Mouse (Mus musculus): ENCODE results near the gene Isy1. TPM values are rescaled to one million over a fixed set of nuclear protein-coding genes. Genes with fewer than 3 reads are reported as not detected.
A peak's percentile ranks its signal among the peaks of the same experiment; 100 is the strongest.

Gene Isy1
- total and polyA plus RNA-seq, 2 experiments from 2014 or later = 22.5 to 25.9 TPM

- Histone ChIP-seq H3K4me2 (ENCODE audit: low read depth, low read length, poor library complexity, severe bottlenecking) (peak overlapping the region; percentile 91), H3K4me3 (ENCODE audit: low read depth, low read length) (peak overlapping the region; percentile 75), H3K36me3 (ENCODE audit: insufficient read depth, low read length) (peaks cover 6% of the 10 kb centered on the region; the same call in 1 of the 2 replicates), H3K9ac (replicated peaks; ENCODE audit: low read length, poor library complexity, severe bottlenecking) (no peak overlapping the region; the same call in 1 of the 2 replicates), H3K27me3 (ENCODE audit: insufficient read depth, low read length) (no peaks in the 10 kb centered on the region), H3K9me3 (ENCODE audit: low read length) (no peaks in the 10 kb centered on the region), H3K27ac (ENCODE audit: low read depth, low read length) (no peak overlapping the region), H3K4me1 (ENCODE audit: insufficient read depth, low read length) (peaks cover 5% of the 10 kb centered on the region; the same call in 1 of the 2 replicates)
- ATAC-seq (ENCODE audit: low FRiP score) (no peak), DNase-seq (ENCODE audit: low spot score) (no peak)
- 33% methylated on average over 6 of the region's 6 CpGs for WGBS
- no peak for TF ChIP-seq CTCF (IDR thresholded peaks at IDR 0.05)
Measured at GRCm38 (mm10) chr6:87810311-87810710, 28.3 kb downstream of the Isy1 start.

GRCm38 (mm10) chr6:87809651-87810161 lies 28.9 kb downstream of the Isy1 start:
- TF ChIP-seq CTCF (IDR thresholded peaks at IDR 0.05) = no peak
- no peak overlapping the region for H3K4me3 ChIP-seq (ENCODE audit: low read depth, low read length)
- ATAC-seq (ENCODE audit: low FRiP score) (no peak), DNase-seq (ENCODE audit: low spot score) (no peak)
- no peaks in the 10 kb centered on the region for H3K9me3 ChIP-seq (ENCODE audit: low read length)
- WGBS = 87% methylated on average over 6 of the region's 6 CpGs
- peaks cover 5% of the 10 kb centered on the region; the same call in 1 of the 2 replicates for H3K4me1 ChIP-seq (ENCODE audit: insufficient read depth, low read length)
- no peak overlapping the region for H3K9ac ChIP-seq (replicated peaks; ENCODE audit: low read length, poor library complexity, severe bottlenecking)
- peaks cover 6% of the 10 kb centered on the region; the same call in 1 of the 2 replicates for H3K36me3 ChIP-seq (ENCODE audit: insufficient read depth, low read length)
- H3K4me2 ChIP-seq (ENCODE audit: low read depth, low read length, poor library complexity, severe bottlenecking) = peak overlapping the region; percentile 20; the same call in 1 of the 2 replicates
- H3K27me3 ChIP-seq (ENCODE audit: insufficient read depth, low read length) = no peaks in the 10 kb centered on the region
- H3K27ac ChIP-seq (ENCODE audit: low read depth, low read length) = no peak overlapping the region

- TF ChIP-seq CTCF (IDR thresholded peaks at IDR 0.05) = no peak
- DNase-seq (ENCODE audit: low spot score) (no peak), ATAC-seq (ENCODE audit: low FRiP score) (no peak)
- Histone ChIP-seq H3K4me2 (ENCODE audit: low read depth, low read length, poor library complexity, severe bottlenecking) (no peak overlapping the region), H3K36me3 (ENCODE audit: insufficient read depth, low read length) (peaks cover 6% of the 10 kb centered on the region; the same call in 1 of the 2 replicates), H3K27ac (ENCODE audit: low read depth, low read length) (no peak overlapping the region), H3K4me3 (ENCODE audit: low read depth, low read length) (no peak overlapping the region), H3K27me3 (ENCODE audit: insufficient read depth, low read length) (no peaks in the 10 kb centered on the region), H3K9me3 (ENCODE audit: low read length) (no peaks in the 10 kb centered on the region), H3K4me1 (ENCODE audit: insufficient read depth, low read length) (peaks cover 5% of the 10 kb centered on the region; the same call in 1 of the 2 replicates), H3K9ac (replicated peaks; ENCODE audit: low read length, poor library complexity, severe bottlenecking) (no peak overlapping the region)
- 94% methylated on average over 2 of the region's 2 CpGs for WGBS
Measured at GRCm38 (mm10) chr6:87809144-87809543, 29.5 kb downstream of the Isy1 start.

GRCm38 (mm10) chr6:87808521-87808920 lies 30.1 kb downstream of the Isy1 start:
- Histone ChIP-seq H3K27ac (ENCODE audit: low read depth, low read length) (no peak overlapping the region), H3K9ac (replicated peaks; ENCODE audit: low read length, poor library complexity, severe bottlenecking) (no peak overlapping the region), H3K4me1 (ENCODE audit: insufficient read depth, low read length) (peaks cover 5% of the 10 kb centered on the region; the same call in 1 of the 2 replicates), H3K9me3 (ENCODE audit: low read length) (no peaks in the 10 kb centered on the region), H3K4me2 (ENCODE audit: low read depth, low read length, poor library complexity, severe bottlenecking) (no peak overlapping the region), H3K27me3 (ENCODE audit: insufficient read depth, low read length) (no peaks in the 10 kb centered on the region), H3K4me3 (ENCODE audit: low read depth, low read length) (no peak overlapping the region), H3K36me3 (ENCODE audit: insufficient read depth, low read length) (peaks cover 3% of the 10 kb centered on the region; the same call in 1 of the 2 replicates)
- no peak for DNase-seq (ENCODE audit: low spot score)
- 72% methylated on average over 3 of the region's 3 CpGs for WGBS
- no peak for TF ChIP-seq CTCF (IDR thresholded peaks at IDR 0.05)
- ATAC-seq (ENCODE audit: low FRiP score) = no peak

GRCm38 (mm10) chr6:87807735-87808440 lies 30.7 kb downstream of the Isy1 start:
- Histone ChIP-seq H3K4me1 (ENCODE audit: insufficient read depth, low read length) (peaks cover 5% of the 10 kb centered on the region; the same call in 1 of the 2 replicates), H3K36me3 (ENCODE audit: insufficient read depth, low read length) (no peaks in the 10 kb centered on the region), H3K27me3 (ENCODE audit: insufficient read depth, low read length) (no peaks in the 10 kb centered on the region), H3K4me3 (ENCODE audit: low read depth, low read length) (no peak overlapping the region), H3K9ac (replicated peaks; ENCODE audit: low read length, poor library complexity, severe bottlenecking) (no peak overlapping the region), H3K4me2 (ENCODE audit: low read depth, low read length, poor library complexity, severe bottlenecking) (no peak overlapping the region), H3K9me3 (ENCODE audit: low read length) (no peaks in the 10 kb centered on the region), H3K27ac (ENCODE audit: low read depth, low read length) (no peak overlapping the region)
- no peak for TF ChIP-seq CTCF (IDR thresholded peaks at IDR 0.05)
- 79% methylated on average over 4 of the region's 4 CpGs for WGBS
- ATAC-seq (ENCODE audit: low FRiP score) (no peak), DNase-seq (ENCODE audit: low spot score) (no peak)

GRCm38 (mm10) chr6:87806857-87807256 lies 31.7 kb downstream of the Isy1 start:
- H3K27ac ChIP-seq (ENCODE audit: low read depth, low read length) = no peak overlapping the region
- TF ChIP-seq CTCF (IDR thresholded peaks at IDR 0.05) = no peak
- WGBS = 50% methylated on average over 2 of the region's 2 CpGs
- peaks cover 5% of the 10 kb centered on the region; the same call in 1 of the 2 replicates for H3K4me1 ChIP-seq (ENCODE audit: insufficient read depth, low read length)
- H3K36me3 ChIP-seq (ENCODE audit: insufficient read depth, low read length) = no peaks in the 10 kb centered on the region
- no peaks in the 10 kb centered on the region for H3K9me3 ChIP-seq (ENCODE audit: low read length)
- ATAC-seq (ENCODE audit: low FRiP score) = no peak
- 0 out of 2 replicates have a peak overlapping the region, but pooled peaks have one; percentile 13 for H3K9ac ChIP-seq (replicated peaks; ENCODE audit: low read length, poor library complexity, severe bottlenecking)
- H3K27me3 ChIP-seq (ENCODE audit: insufficient read depth, low read length) = no peaks in the 10 kb centered on the region
- no peak overlapping the region for H3K4me3 ChIP-seq (ENCODE audit: low read depth, low read length)
- H3K4me2 ChIP-seq (ENCODE audit: low read depth, low read length, poor library complexity, severe bottlenecking) = no peak overlapping the region
- DNase-seq (ENCODE audit: low spot score) = no peak

All from midbrain, postnatal 0 days (tissue).